Mouse (Mus musculus) limb, embryonic 13.5 days (tissue): ENCODE measurements around the gene Rhox3c. TPM values are rescaled to one million over a fixed set of nuclear protein-coding genes. Genes with fewer than 3 reads are reported as not detected.
"Not testable (repeated sequence)": the region's sequence is repeated elsewhere in the genome, so short reads cannot be mapped to it uniquely, and the experiment has no call there.

Experiments used
- ATAC-seq: fragments of 200-750 bp; cut with Nextera tagmentation; 2 replicates; pipeline ENCODE4 v1.8.0; 2017; ENCODE audit warnings: low read depth, moderate number of reproducible peaks, moderate TSS enrichment; ENCODE audit not compliant: low FRiP score
- H3K27ac ChIP-seq: fragments of 300-500 bp; sonication (generic); 2 replicates; pipeline ENCODE4 v1.5.1; 2015; ENCODE audit warnings: inconsistent platforms, mild to moderate bottlenecking, moderate library complexity
- H3K27me3 ChIP-seq: fragments of 300-500 bp; sonication (generic); 2 replicates; pipeline ENCODE4 v1.6.1; 2015; ENCODE audit warnings: mild to moderate bottlenecking, inconsistent platforms
- H3K36me3 ChIP-seq: fragments of 300-500 bp; sonication (generic); 2 replicates; pipeline ENCODE4 v1.6.1; 2015; ENCODE audit warnings: inconsistent platforms, mild to moderate bottlenecking, moderate library complexity
- H3K4me1 ChIP-seq: fragments of 300-500 bp; sonication (generic); 2 replicates; pipeline ENCODE4 v1.6.1; 2015; ENCODE audit warnings: inconsistent platforms
- H3K4me2 ChIP-seq: fragments of 300-500 bp; sonication (generic); replicated peaks from 2 replicates; pipeline ENCODE4 v1.6.1; 2015; ENCODE audit warnings: inconsistent platforms, mild to moderate bottlenecking, moderate library complexity
- H3K4me3 ChIP-seq: fragments of 300-500 bp; sonication (generic); 2 replicates; pipeline ENCODE4 v1.5.1; 2015; ENCODE audit warnings: moderate library complexity, mild to moderate bottlenecking, inconsistent platforms
- H3K9ac ChIP-seq: fragments of 300-500 bp; sonication (generic); 2 replicates; pipeline ENCODE4 v1.6.1; 2015; ENCODE audit warnings: mild to moderate bottlenecking, inconsistent platforms
- H3K9me3 ChIP-seq: fragments of 300-500 bp; sonication (generic); 2 replicates; pipeline ENCODE4 v1.6.1; 2016; ENCODE audit warnings: inconsistent platforms
- WGBS: fragments of 180-500 bp; shearing (Covaris S2); methylation state at CpG from one replicate; pipeline ENCODE4 v1.1.7; 2015; 5-methylcytosine and 5-hydroxymethylcytosine counted together
- polyA plus RNA-seq: library from polyadenylated mRNA; unstranded; fragments of >200 nt; fragmentation: Nextera tagmentation; extraction: Ambion mirVana; gene quantifications from 2 replicates; pipeline ENCODE4 v1.2.1, GENCODE M21; 2015

The Rhox3c gene
- not detected in 2 replicates for polyA plus RNA-seq

GRCm38 (mm10) chrX:37458285-37458684 lies at the start of gene Rhox3c:
Gene Rhox3c, plus strand, starts transcription at chrX:37458585.
- not testable (repeated sequence) for ATAC-seq, H3K4me1 ChIP-seq, H3K9me3 ChIP-seq, H3K9ac ChIP-seq, H3K4me2 ChIP-seq, H3K27ac ChIP-seq, H3K36me3 ChIP-seq, H3K4me3 ChIP-seq, H3K27me3 ChIP-seq
- 90% methylated on average over 3 of the region's 4 CpGs for WGBS

DNA sequence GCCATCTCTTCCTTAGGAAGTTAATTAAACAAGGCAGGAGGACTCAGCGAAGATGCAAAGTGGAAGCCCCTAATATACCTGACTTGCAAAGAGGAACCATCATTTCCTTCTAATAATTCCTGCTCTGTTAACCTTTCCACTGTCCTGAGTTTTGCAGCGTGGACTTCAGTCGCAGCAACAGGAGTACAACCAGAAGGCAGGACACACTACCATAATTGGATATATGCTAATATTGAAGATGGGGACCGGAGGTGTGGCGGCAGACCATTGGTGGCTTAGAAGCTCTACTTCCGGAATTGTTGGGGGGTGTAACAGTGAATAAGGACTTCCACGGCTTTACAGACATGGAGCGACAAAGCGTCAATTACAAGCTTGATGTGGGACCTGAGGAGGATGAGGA lies 46.6 kb upstream of the Rhox3c start, which contains the start of gene Rhox2b:
Gene Rhox2b, plus strand, starts transcription at position 301 of the 400 bp plus-strand sequence.
- not testable (repeated sequence) for H3K9me3 ChIP-seq, H3K9ac ChIP-seq, H3K4me1 ChIP-seq, ATAC-seq, H3K4me2 ChIP-seq, H3K4me3 ChIP-seq, H3K36me3 ChIP-seq, H3K27me3 ChIP-seq, H3K27ac ChIP-seq
- WGBS = no CpG with 5 or more reads among the region's 9 CpGs

DNA sequence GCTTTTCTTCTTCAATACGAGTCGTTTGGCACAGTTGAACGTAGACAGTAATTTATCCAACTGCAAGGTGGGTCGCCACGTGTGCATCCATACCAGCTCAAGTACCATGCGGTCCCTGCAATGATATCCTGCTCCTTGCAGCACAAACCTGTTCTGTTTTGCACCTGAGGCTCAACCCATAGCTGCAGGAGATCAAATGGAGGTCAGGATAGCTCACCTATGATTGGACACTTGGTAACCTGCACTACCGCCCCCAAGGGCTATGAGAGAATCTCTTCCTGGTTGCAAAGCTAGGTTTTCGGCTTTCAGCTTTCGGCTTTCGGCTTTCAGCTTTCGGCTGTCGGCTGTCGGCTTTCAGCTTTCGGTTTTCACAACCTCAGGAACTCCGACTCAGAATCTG lies 26.2 kb upstream of the Rhox3c start, which contains the start of gene Rhox4b:
Gene Rhox4b, plus strand, starts transcription at position 301 of the 400 bp plus-strand sequence.
- not testable (repeated sequence) for ATAC-seq, H3K27ac ChIP-seq, H3K4me2 ChIP-seq, H3K4me3 ChIP-seq, H3K9ac ChIP-seq, H3K36me3 ChIP-seq, H3K27me3 ChIP-seq, H3K9me3 ChIP-seq, H3K4me1 ChIP-seq
- 84% methylated on average over 15 of the region's 15 CpGs for WGBS

DNA sequence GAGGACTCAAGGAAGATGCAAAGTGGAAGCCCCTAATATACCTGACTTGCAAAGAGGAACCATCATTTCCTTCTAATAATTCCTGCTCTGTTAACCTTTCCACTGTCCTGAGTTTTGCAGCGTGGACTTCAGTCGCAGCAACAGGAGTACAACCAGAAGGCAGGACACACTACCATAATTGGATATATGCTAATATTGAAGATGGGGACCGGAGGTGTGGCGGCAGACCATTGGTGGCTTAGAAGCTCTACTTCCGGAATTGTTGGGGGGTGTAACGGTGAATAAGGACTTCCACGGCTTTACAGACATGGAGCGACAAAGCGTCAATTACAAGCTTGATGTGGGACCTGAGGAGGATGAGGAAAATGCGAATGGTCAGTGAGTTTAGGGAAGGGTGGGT lies 5.0 kb upstream of the Rhox3c start, which contains the start of gene Rhox2c:
Gene Rhox2c, plus strand, starts transcription at position 301 of the 400 bp plus-strand sequence.
- 94% methylated on average over 7 of the region's 10 CpGs for WGBS
- H3K27ac ChIP-seq, ATAC-seq: not testable (repeated sequence)

DNA sequence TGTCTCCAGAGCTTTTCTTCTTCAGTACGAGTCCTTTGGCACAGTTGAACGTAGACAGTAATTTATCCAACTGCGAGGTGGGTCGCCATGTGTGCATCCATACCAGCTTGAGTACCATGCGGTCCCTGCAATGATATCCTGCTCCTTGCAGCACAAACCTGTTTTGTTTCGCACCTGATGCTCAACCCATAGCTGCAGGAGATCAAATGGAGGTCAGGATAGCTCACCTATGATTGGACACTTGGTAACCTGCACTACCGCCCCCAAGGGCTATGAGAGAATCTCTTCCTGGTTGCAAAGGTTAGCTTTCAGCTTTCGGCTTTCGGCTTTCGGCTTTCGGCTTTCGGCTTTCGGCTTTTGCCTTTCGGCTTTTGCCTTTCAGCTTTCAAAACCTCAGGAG lies 21.7 kb downstream of the Rhox3c start, which contains the start of gene Rhox4c:
Gene Rhox4c, plus strand, starts transcription at position 301 of the 400 bp plus-strand sequence.
- H3K9ac ChIP-seq, H3K9me3 ChIP-seq, H3K4me3 ChIP-seq, H3K4me2 ChIP-seq, H3K4me1 ChIP-seq, H3K27ac ChIP-seq, ATAC-seq, H3K27me3 ChIP-seq, H3K36me3 ChIP-seq: not testable (repeated sequence)
- WGBS = 88% methylated on average over 14 of the region's 14 CpGs

More for the DNA sequence above, 5.0 kb upstream of the Rhox3c start, which contains the start of gene Rhox2c:
- H3K4me2 ChIP-seq, H3K36me3 ChIP-seq, H3K4me3 ChIP-seq, H3K4me1 ChIP-seq, H3K9ac ChIP-seq, H3K27me3 ChIP-seq, H3K9me3 ChIP-seq: not testable (repeated sequence)

DNA sequence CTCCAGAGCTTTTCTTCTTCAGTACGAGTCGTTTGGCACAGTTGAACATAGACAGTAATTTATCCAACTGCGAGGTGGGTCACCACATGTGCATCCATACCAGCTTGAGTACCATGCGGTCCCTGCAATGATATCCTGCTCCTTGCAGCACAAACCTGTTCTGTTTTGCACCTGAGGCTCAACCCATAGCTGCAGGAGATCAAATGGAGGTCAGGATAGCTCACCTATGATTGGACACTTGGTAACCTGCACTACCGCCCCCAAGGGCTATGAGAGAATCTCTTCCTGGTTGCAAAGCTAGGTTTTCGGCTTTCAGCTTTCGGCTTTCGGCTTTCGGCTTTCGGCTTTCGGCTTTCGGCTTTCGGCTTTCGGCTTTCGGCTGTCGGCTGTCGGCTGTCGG lies 55.7 kb downstream of the Rhox3c start, which contains the start of gene Rhox4d:
Gene Rhox4d, plus strand, starts transcription at position 301 of the 400 bp plus-strand sequence.
- not testable (repeated sequence) for H3K4me2 ChIP-seq, H3K9me3 ChIP-seq, H3K36me3 ChIP-seq, H3K4me3 ChIP-seq, H3K27ac ChIP-seq, H3K27me3 ChIP-seq, H3K9ac ChIP-seq, ATAC-seq, H3K4me1 ChIP-seq
- WGBS = 95% methylated on average over 15 of the region's 18 CpGs

Other genes starting within 250 kb of the Rhox3c start
- 0.18 TPM in 1 of 2 replicates, not detected in the other for gene Gm9, start 247.5 kb upstream of the Rhox3c start, polyA plus RNA-seq
- gene Rhox1, start 236.3 kb upstream of the Rhox3c start, polyA plus RNA-seq = not detected in 2 replicates
- gene Rhox2a, start 213.6 kb upstream of the Rhox3c start, polyA plus RNA-seq = 0.29 TPM in 1 of 2 replicates, not detected in the other
- gene Rhox3a, start 208.7 kb upstream of the Rhox3c start, polyA plus RNA-seq = not detected in 2 replicates
- not detected in 2 replicates for gene Rhox4a, start 193.2 kb upstream of the Rhox3c start, polyA plus RNA-seq
- gene Rhox3a2, start 78.6 kb upstream of the Rhox3c start, polyA plus RNA-seq = not detected in 2 replicates
- 0.67 and 1.2 TPM in 2 replicates for gene Rhox4a2, start 67.7 kb upstream of the Rhox3c start, polyA plus RNA-seq
- gene Rhox2b, start 46.5 kb upstream of the Rhox3c start, polyA plus RNA-seq = not detected in 2 replicates
- 0.42 TPM in 1 of 2 replicates, not detected in the other for gene Rhox4b, start 26.1 kb upstream of the Rhox3c start, polyA plus RNA-seq
- 0.19 TPM in 1 of 2 replicates, not detected in the other for gene Rhox2c, start 4.9 kb upstream of the Rhox3c start, polyA plus RNA-seq
- gene Rhox4c, start 21.8 kb downstream of the Rhox3c start, polyA plus RNA-seq = not detected in 2 replicates
- not detected in 2 replicates for gene Rhox2d, start 34.8 kb downstream of the Rhox3c start, polyA plus RNA-seq
- not detected in 2 replicates for gene Rhox4d, start 55.8 kb downstream of the Rhox3c start, polyA plus RNA-seq
- gene Rhox2e, start 71.9 kb downstream of the Rhox3c start, polyA plus RNA-seq = not detected in 2 replicates
- gene Rhox3e, start 83.4 kb downstream of the Rhox3c start, polyA plus RNA-seq = not detected in 2 replicates
- gene Rhox4e, start 98.8 kb downstream of the Rhox3c start, polyA plus RNA-seq = 0.42 TPM in 1 of 2 replicates, not detected in the other
- not detected in 2 replicates for gene Rhox2f, start 112.8 kb downstream of the Rhox3c start, polyA plus RNA-seq
- not detected in 2 replicates for gene Rhox3f, start 122.4 kb downstream of the Rhox3c start, polyA plus RNA-seq
- not detected in 2 replicates for gene Rhox4f, start 149.1 kb downstream of the Rhox3c start, polyA plus RNA-seq
- gene Rhox3g, start 170.0 kb downstream of the Rhox3c start, polyA plus RNA-seq = not detected in 2 replicates
- gene Rhox2g, start 184.9 kb downstream of the Rhox3c start, polyA plus RNA-seq = not detected in 2 replicates
- not detected in 2 replicates for gene Rhox4g, start 192.7 kb downstream of the Rhox3c start, polyA plus RNA-seq
- not detected in 2 replicates for gene Rhox3h, start 210.2 kb downstream of the Rhox3c start, polyA plus RNA-seq
- not detected in 2 replicates for gene Rhox2h, start 214.7 kb downstream of the Rhox3c start, polyA plus RNA-seq